Mouse (Mus musculus): ENCODE measurements around the gene Gpsm1.
"Not testable (repeated sequence)": the region's sequence is repeated elsewhere in the genome, so short reads cannot be mapped to it uniquely, and the experiment has no call there.

The Gpsm1 gene

GRCm38 (mm10) chr2:26364738-26365465, 49.6 kb downstream of the Gpsm1 start:
- DNase-seq (ENCODE audit: low spot score in 2 of 2), result peak in 1 of 2 experiments; percentile 61

DNA sequence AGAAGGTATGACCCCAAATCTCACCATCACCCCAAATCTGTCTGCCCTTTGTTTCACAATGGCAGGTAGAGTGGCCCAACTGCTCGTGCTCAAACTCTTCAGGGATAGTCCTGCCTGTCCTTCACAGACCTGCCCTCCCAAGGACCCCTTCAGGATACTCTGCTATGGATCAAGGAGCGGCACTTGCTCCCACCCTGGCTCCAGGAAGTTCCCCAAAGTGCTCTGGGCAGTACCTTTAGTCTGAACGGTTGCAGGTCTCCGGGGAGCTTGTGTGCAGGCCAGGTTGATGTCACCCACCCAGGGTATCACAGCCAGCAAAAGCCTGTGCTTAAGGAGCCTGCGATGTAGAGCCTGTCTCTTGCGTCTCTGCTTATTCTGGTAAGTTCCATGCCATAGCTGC, 52.6 kb downstream of the Gpsm1 start:
- DNase-seq (ENCODE audit: low spot score in 2 of 2), result no peak

- no peak for DNase-seq (ENCODE audit: low spot score in 2 of 2)
Measured at GRCm38 (mm10) chr2:26368572-26368971, 53.3 kb downstream of the Gpsm1 start.

- no peak for DNase-seq (ENCODE audit: low spot score in 2 of 2)
Measured at GRCm38 (mm10) chr2:26372396-26372795, 57.1 kb downstream of the Gpsm1 start.

- DNase-seq (ENCODE audit: low spot score in 2 of 2), result peak; percentile 66 to 78
Measured at GRCm38 (mm10) chr2:26380131-26380771, 64.9 kb downstream of the Gpsm1 start, which contains the start of gene Snapc4. Snapc4 (minus strand) TSS chr2:26380653.

GRCm38 (mm10) chr2:26380871-26381270, 65.6 kb downstream of the Gpsm1 start:
- not testable (repeated sequence) for DNase-seq (ENCODE audit: low spot score in 2 of 2)

GRCm38 (mm10) chr2:26387713-26388112, 72.4 kb downstream of the Gpsm1 start:
- DNase-seq (ENCODE audit: low spot score in 2 of 2), result no peak

GRCm38 (mm10) chr2:26388682-26389153, 73.4 kb downstream of the Gpsm1 start:
- DNase-seq (ENCODE audit: low spot score in 2 of 2), result peak in 1 of 2 experiments; percentile 22

DNA sequence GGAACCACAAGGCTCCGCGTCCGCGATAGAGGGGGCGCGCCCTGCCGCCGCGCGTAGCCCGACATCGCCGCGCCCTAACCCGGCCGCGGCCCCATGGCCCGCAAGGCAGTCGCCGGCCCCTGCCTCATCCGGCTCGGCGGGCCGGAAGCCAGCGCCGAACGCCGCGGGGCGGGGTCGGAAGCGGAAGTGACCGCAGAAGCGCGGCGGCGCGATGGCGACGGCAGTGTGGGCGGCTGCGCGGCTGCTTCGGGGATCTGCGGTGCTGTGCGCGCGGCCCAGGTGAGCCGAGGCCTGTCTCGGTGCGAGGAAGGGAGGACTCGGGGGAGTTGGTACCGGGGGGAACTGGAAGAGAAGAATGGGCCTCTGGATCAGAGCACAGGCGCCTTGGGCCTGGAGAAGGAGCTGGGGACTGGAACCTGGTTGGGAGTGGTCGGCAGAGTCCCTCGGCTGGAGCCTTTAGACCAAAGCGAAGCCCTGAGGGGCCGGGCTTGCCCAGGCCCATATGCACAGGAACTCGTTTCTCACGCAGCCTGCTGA, 73.9 kb downstream of the Gpsm1 start, which contains the start of the genes Entr1 and Pmpca:
Gene Entr1, minus strand, starts transcription at position 163 of the 537 bp plus-strand sequence.
Gene Pmpca, plus strand, starts transcription at position 186 of the 537 bp plus-strand sequence.
- peak; percentile 70 to 88 for DNase-seq (ENCODE audit: low spot score in 2 of 2)

GRCm38 (mm10) chr2:26390954-26391353, 75.6 kb downstream of the Gpsm1 start:
- no peak for DNase-seq (ENCODE audit: low spot score in 2 of 2)

DNA sequence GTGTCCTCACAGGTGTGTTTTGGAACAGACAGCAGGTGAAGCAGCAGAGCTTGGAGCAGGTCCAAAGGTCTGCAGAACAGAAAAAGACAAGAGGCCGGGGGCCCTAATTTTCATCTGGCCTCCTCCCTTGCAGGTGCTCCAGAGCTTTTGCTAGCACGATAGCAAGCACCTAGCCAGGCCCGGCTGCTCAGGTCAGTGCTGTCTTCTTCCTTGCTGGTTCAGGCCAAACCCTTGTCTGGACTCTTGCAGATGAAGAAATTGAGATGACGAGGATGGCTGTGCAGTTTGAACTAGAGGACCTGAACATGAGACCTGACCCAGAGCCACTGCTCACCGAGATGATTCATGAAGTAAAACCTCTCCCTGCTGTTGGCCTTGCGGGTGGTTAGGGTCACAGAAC, 76.3 kb downstream of the Gpsm1 start:
- no peak for DNase-seq (ENCODE audit: low spot score in 2 of 2)

Measured in cerebellum, postnatal 4 days (tissue).